Mouse (Mus musculus) cerebral cortex, adult 2 months (tissue): ENCODE measurements around the gene Rhd.

Experiments used
- WGBS: fragments of 180-500 bp; shearing (Covaris S2); methylation state at CpG from one replicate; pipeline ENCODE4 v1.1.7; 2018; 5-methylcytosine and 5-hydroxymethylcytosine counted together

Gene Rhd

DNA sequence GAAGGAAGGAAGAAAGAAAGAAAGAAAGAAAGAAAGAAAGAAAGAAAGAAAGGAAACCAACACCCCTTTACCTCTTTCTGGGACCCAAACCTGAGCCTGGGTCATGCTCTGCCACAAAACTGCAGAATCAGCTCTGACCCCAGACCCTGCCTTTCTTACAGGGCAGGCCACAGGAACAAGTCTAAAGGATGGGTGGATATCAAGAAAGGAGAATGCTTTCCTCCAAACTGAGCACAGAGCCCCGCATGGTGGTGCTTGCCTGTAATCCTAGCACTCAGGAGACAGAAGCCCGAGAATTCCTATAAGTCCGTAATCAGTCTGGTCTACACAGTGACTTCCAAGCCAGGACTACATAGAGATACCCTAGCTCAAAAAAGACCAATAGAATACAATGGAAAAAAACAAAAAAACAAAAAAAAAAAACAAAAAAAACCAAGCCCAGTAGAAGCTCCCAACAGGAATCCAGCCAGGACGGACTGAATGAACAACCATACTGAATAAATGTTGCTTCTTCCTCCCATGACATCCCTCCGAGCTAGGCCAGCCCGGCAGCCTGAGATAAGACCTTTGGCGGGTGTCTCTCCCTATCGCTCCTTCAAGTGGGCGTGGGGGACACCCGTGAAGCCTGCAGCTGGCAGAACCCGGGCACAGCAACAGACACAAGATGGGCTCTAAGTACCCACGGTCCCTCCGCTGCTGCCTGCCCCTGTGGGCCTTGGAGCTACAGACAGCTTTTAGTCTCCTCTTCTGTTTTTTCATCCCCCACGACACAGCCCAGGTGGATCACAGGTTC is at the start of gene Rhd:
TSS of gene Rhd (plus strand) at position 600 of the 793 bp plus-strand sequence.
- WGBS: 84% methylated on average over 14 of the region's 14 CpGs

- 93% methylated on average over 4 of the region's 4 CpGs for WGBS
These were observed 46.6 kb upstream of the Rhd start for GRCm38 (mm10) chr4:134817706-134818105.

GRCm38 (mm10) chr4:134821061-134821460 is 43.3 kb upstream of the Rhd start:
- 37% methylated on average over 1 of the region's 1 CpGs for WGBS

DNA sequence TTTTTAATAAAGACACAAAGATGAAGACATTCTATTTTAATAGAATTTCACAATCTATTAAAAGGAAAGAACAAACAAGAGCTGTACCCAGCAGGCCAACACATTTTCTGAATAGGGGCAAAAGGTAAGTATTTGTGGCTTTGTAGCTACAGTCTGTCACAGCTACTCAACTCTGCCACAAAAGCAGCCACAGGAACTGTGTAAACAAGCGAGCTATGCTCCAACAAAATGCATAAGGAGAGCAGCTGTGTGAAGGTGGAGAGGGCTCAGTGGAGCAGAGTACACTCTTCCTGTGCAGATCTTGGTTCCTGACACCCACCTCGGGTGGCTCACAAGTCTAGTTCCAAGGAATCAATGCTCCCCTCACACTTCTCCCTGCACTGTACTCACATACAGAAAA is 40.8 kb upstream of the Rhd start:
- WGBS: 35% methylated on average over 2 of the region's 2 CpGs

GRCm38 (mm10) chr4:134825864-134826263 is 38.5 kb upstream of the Rhd start:
- WGBS: 96% methylated on average over 11 of the region's 11 CpGs

DNA sequence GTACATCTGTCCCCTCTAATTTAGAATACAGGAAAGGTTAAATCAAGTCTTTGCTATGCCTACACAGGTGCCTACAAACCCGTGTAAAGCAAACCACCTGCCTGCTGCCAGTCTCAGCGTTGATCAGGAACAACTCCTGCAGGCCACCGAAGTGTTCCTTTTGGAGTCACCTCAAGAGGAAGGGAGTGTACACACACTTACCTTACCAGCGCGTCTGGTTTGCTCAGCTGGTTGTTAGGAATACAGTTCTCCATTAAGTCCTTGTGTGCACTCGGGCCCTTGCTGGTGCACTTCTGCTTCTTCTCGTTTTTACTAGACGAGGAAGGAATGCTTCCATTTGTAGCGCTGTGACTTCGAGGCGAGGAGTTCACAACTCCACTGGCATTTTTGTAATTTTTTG is 36.5 kb upstream of the Rhd start:
- 92% methylated on average over 11 of the region's 11 CpGs for WGBS

- 81% methylated on average over 3 of the region's 3 CpGs for WGBS
These were observed 32.4 kb upstream of the Rhd start for GRCm38 (mm10) chr4:134831934-134832333.

DNA sequence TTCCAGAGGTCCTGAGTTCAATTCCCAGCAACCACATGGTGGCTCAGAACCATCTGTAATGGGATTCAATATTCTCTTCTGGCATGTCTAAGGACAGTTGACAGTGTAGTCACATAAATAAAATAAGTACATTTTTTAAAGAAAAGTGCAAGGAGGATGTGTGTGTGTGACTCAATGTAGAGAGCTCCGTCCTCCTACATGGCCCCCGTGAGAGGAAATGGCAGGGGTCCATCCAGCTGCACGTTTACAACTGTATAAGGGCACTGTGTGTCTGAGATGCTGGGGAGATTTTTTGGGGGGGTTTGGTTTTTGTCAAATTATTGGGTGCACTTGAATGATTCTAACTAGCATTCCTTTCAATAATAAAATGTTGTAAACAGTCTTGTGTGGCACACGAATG is 28.9 kb upstream of the Rhd start:
- 61% methylated on average over 4 of the region's 4 CpGs for WGBS

DNA sequence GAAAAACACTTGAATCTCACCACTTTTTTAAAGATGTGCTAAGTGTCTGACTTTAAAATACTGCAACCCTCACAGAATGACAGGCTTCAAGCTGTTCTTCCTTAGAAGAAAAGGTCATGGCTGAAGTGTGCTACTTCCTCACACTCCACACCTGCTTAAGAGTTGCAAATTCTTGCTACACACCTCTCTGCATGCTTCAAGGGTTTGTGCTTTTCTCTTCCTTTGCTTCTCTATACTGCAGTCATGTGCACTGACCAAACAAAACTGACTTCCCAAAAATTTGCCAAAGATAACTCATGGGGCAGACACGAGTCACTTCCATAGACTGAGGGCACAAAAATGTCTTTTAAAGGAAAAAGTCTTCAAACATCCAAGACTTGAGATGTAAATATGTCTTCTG is 26.1 kb upstream of the Rhd start:
- WGBS: 40% methylated on average over 1 of the region's 1 CpGs

DNA sequence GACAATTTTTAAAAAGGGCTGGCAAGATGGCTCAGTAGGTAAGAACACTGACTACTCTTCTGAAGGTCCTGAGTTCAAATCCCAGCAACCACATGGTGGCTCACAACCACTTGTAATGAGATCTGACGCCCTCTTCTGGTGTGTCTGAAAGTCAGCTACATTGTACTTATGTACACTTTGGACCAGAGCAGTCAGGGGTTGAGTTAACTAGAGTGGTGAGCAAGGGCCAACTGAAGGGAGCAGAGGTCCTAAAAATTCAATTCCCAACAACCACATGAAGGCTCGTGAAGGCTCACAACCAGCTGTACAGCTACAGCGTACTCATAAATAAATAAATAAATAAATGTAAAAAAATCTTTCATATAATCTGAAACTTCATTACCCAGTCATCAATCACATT is 25.6 kb upstream of the Rhd start:
- 94% methylated on average over 3 of the region's 3 CpGs for WGBS

GRCm38 (mm10) chr4:134840231-134840630 is 24.1 kb upstream of the Rhd start:
- 76% methylated on average over 1 of the region's 1 CpGs for WGBS

DNA sequence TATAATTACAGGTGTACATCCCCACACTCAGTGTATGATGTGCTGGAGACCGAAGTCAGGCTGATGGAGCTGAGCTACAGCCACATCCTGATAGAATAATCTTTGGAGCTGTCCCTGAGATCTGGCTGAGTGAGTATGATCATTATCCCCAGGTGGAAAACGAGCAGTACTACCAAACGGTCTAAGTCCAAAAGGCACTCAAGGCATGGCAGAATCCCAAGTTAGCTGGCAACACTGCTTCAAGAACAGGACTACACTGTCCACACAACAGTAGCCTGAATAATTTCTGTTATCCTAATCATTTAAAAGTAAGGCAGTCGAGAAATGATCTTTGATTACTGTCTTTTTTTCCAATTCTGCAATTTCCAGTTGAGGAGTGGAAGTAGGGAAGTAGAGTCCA is 20.8 kb upstream of the Rhd start:
- 59% methylated on average over 4 of the region's 4 CpGs for WGBS

DNA sequence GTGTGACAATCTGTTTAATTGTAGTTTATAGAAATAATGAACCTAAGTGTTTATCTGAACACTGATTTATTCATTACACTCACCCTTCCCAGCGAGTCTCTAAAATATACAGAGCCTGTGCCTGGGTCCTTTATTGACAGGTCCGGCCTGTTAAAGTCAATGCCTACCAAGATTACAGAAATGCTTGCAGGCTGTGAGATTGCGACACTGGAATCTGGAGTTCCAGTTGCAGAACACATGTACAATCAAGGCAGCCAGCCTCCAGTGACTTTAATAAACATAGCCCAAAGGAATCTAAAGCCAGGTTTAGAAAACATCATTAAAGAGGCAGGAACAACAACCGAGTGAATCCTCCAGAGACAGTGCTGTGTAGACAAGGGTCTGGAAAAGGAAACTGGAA is 16.7 kb upstream of the Rhd start:
- 67% methylated on average over 4 of the region's 4 CpGs for WGBS

GRCm38 (mm10) chr4:134850551-134850950 is 13.8 kb upstream of the Rhd start:
- 41% methylated on average over 4 of the region's 4 CpGs for WGBS

DNA sequence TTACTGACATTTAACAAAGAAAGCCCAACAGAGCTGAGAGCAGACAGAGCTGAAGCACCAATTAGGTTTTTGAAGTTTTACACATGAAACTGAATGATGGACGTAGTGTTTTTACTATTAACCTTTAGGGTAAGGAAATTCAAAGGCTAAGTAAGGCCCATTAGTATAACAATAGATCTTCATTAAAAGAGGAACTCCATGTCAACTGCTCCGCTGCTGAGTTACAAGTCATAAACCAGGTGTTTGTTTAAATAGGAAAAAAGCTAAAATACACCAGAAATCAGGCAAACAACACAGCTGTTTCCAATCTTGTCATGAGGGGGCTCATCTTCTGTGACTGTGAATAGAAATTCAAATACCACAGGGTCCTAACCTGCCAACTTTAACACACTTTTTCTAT is 13.1 kb upstream of the Rhd start:
- 38% methylated on average over 2 of the region's 2 CpGs for WGBS

DNA sequence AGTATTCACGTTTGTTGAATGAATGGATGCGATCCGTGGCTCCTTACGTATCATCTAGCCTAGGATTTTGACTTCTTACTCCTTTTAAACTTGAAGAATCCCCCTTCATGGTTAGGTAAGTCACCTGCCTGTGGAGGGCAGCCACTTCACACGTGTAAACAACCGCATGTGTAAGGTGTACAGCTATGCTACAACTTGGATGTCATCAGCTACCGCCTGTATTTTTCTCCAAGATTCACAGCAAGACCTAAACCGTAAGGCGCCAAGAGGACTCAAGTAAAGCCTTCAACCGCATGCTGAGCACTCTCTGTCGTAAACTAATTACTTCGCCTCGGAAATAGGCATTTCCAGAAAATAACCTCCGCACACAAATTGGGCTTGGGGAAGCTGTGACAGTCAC is 12.5 kb upstream of the Rhd start:
- WGBS: 8% methylated on average over 14 of the region's 14 CpGs

GRCm38 (mm10) chr4:134852438-134853255 is 11.7 kb upstream of the Rhd start:
- under 1% methylated on average over 99 of the region's 106 CpGs for WGBS

- under 1% methylated on average over 37 of the region's 38 CpGs for WGBS
These were observed 11.1 kb upstream of the Rhd start, which contains the start of gene Maco1 for GRCm38 (mm10) chr4:134853259-134853636. Gene Maco1, minus strand, starts transcription at chr4:134853345.

DNA sequence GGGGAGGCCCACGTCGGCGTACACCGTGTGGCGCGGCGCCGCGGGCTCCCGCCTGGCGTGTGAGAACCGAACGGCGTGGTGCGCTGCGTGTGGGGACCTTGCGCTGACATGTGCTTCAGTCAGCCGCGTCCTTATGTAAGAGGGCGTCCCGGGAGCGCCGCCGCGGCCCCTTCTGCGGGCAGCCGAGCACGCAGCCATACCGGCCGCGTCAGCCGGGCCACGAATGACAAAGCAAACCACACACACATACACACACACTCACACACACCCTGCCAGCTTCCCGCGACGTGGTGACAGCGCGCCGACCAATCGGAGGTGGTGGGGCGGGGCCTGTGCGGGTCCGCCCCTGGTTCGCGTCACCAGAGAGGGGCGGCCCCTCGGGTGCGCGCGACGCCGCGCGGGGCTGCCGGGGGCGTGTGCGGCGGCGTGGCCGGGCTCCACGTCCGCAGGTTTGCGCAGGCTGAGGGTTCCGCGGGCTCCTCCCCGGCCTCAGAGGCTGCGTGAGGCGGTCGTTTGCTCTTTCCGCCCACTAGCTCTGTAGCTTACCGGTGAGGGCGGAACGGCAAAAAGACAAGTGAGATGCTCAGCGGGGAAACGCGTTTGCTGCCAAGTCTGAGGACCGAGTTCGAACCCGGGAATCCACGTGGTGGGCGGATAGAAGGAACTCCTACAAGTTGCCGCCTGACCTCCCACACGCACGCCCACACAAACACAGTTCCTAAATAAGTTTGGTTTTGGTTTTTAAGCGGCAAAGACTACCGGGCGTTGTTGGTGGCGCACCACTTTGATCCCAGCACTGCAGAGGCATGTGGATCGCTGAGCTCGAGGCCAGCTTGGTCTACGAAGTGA is 10.5 kb upstream of the Rhd start:
- WGBS: 1% methylated on average over 91 of the region's 91 CpGs

DNA sequence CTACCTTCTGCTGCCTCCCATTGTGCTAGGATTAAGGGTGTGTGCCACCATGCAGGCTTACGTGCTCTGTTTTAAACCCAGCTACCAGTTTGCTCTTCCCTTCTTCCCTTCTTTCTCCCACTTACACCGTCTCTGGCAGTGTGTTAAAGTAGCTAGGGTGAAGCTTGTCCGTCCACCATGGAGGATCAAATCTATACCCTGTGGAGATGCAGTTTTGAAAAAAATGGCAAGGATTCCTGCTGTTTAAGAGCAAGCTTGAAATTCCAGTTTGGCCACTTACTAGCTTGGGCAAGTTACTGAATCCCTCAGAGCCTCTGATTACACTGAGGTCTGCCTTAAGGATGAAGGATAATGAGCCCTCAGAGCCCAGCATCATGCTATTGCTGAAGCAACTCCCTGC is 9.0 kb upstream of the Rhd start:
- 75% methylated on average over 3 of the region's 3 CpGs for WGBS

DNA sequence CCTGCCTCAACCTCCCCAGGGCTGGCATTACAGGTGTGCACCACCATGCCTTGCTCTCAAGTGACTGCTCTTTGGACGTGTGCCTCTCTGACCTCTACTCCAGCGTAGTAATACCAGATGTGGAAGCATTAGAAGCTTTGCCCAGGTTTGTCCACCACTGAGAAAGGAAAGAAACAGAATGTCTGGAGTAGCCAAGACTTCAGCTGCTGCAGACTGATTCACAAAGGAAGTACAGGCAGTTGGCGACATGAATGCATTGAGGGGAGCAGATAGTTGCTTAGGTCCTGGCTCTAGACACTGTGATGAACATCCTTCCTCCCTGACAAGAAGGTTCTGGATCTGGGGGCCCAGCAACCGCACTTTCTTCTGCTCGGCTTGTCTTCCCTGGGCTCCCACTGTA is 8.3 kb upstream of the Rhd start:
- 73% methylated on average over 5 of the region's 5 CpGs for WGBS

DNA sequence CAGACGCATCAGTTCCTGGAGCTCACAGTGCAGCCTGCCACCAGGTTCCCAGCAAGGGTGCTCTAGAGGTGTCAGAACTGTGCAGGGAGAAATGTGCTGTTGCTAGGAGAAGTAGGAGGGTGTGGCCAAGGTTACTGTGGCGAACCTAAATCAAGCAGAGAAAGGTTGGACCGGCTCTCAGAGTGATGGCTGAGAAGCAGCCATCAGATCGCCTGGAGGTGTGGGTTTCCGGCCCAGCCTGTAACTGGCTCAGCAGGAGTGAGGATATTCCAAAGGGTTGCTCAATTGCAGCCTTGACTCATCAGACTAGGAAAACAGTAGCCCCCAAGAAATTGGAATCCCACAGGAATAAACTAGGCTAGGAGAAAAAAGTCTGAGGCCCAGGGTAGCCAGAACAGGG is 7.8 kb upstream of the Rhd start:
- WGBS: 52% methylated on average over 5 of the region's 5 CpGs
